Mouse (Mus musculus) forelimb bud, embryonic 11.5 days (tissue): Measurements from ENCODE around the gene Cxcl17.
"Not testable (repeated sequence)": the region's sequence is repeated elsewhere in the genome, so short reads cannot be mapped to it uniquely, and the experiment has no call there.

ENCODE experiments used
- DNase-seq: peaks from one replicate; pipeline ENCODE4 v3.0.0-alpha.2; 2012; ENCODE audit warnings: low read depth, low spot score

Gene Cxcl17

GRCm38 (mm10) chr7:25412833-25413441 lies at the start of gene Cxcl17:
TSS of gene Cxcl17 (minus strand) at chr7:25412886.
- DNase-seq: no peak

GRCm38 (mm10) chr7:25462033-25462337 lies 49.3 kb upstream of the Cxcl17 start:
- not testable (repeated sequence) for DNase-seq

GRCm38 (mm10) chr7:25461336-25462032 lies 48.8 kb upstream of the Cxcl17 start:
- not testable (repeated sequence) for DNase-seq

- DNase-seq: no peak
These were observed 39.4 kb upstream of the Cxcl17 start for GRCm38 (mm10) chr7:25452103-25452502.

GRCm38 (mm10) chr7:25449913-25450890 lies 37.5 kb upstream of the Cxcl17 start:
- DNase-seq: no peak

- no peak for DNase-seq
These were observed 28.1 kb upstream of the Cxcl17 start for GRCm38 (mm10) chr7:25440816-25441153.

- DNase-seq: no peak
These were observed 27.5 kb upstream of the Cxcl17 start for GRCm38 (mm10) chr7:25439978-25440815.

GRCm38 (mm10) chr7:25439124-25439822 lies 26.6 kb upstream of the Cxcl17 start:
- no peak for DNase-seq

GRCm38 (mm10) chr7:25436704-25437103 lies 24.0 kb upstream of the Cxcl17 start:
- no peak for DNase-seq

GRCm38 (mm10) chr7:25436226-25436625 lies 23.5 kb upstream of the Cxcl17 start:
- no peak for DNase-seq

- DNase-seq: no peak
These were observed 22.8 kb upstream of the Cxcl17 start for GRCm38 (mm10) chr7:25435546-25435851.

GRCm38 (mm10) chr7:25434654-25435545 lies 22.2 kb upstream of the Cxcl17 start:
- DNase-seq: no peak

GRCm38 (mm10) chr7:25433781-25434560 lies 21.3 kb upstream of the Cxcl17 start:
- DNase-seq: no peak

GRCm38 (mm10) chr7:25433007-25433541 lies 20.4 kb upstream of the Cxcl17 start:
- DNase-seq: peak; percentile 10

GRCm38 (mm10) chr7:25432381-25432780 lies 19.7 kb upstream of the Cxcl17 start:
- no peak for DNase-seq

GRCm38 (mm10) chr7:25429886-25430784 lies 17.4 kb upstream of the Cxcl17 start:
- DNase-seq: no peak

- no peak for DNase-seq
These were observed 15.6 kb upstream of the Cxcl17 start for GRCm38 (mm10) chr7:25428321-25428720.

GRCm38 (mm10) chr7:25427144-25427543 lies 14.5 kb upstream of the Cxcl17 start:
- DNase-seq: no peak
